Mouse (Mus musculus) hindbrain, embryonic 13.5 days (tissue): ENCODE results near the gene Acad10. TPM values are rescaled to one million over a fixed set of nuclear protein-coding genes. Genes with fewer than 3 reads are reported as not detected.
"Not testable (repeated sequence)": the region's sequence is repeated elsewhere in the genome, so short reads cannot be mapped to it uniquely, and the experiment has no call there.

Experiments used
- ATAC-seq: fragments of 200-750 bp; cut with Nextera tagmentation; 2 replicates; pipeline ENCODE4 v1.8.0; 2017; ENCODE audit warnings: moderate TSS enrichment; ENCODE audit not compliant: low FRiP score
- H3K27ac ChIP-seq: fragments of 300-500 bp; sonication (generic); 2 replicates; pipeline ENCODE4 v1.5.1; 2015; ENCODE audit warnings: inconsistent platforms, mild to moderate bottlenecking, moderate library complexity
- H3K27me3 ChIP-seq: fragments of 300-500 bp; sonication (generic); 2 replicates; pipeline ENCODE4 v1.6.1; 2015; ENCODE audit warnings: mild to moderate bottlenecking, inconsistent platforms
- H3K36me3 ChIP-seq: fragments of 300-500 bp; sonication (generic); 2 replicates; pipeline ENCODE4 v1.6.1; 2015; ENCODE audit warnings: mild to moderate bottlenecking, inconsistent platforms
- H3K4me1 ChIP-seq: fragments of 300-500 bp; sonication (generic); replicated peaks from 2 replicates; pipeline ENCODE4 v1.6.1; 2015; ENCODE audit warnings: inconsistent platforms
- H3K4me2 ChIP-seq: fragments of 300-500 bp; sonication (generic); 2 replicates; pipeline ENCODE4 v1.6.1; 2015; ENCODE audit warnings: inconsistent platforms, mild to moderate bottlenecking, moderate library complexity
- H3K4me3 ChIP-seq: fragments of 300-500 bp; sonication (generic); 2 replicates; pipeline ENCODE4 v1.5.1; 2015; ENCODE audit warnings: mild to moderate bottlenecking, inconsistent platforms
- H3K9ac ChIP-seq: fragments of 300-500 bp; sonication (generic); 2 replicates; pipeline ENCODE4 v1.6.1; 2015; ENCODE audit warnings: mild to moderate bottlenecking, inconsistent platforms
- H3K9me3 ChIP-seq: fragments of 300-500 bp; sonication (generic); 2 replicates; pipeline ENCODE4 v1.6.1; 2016; ENCODE audit warnings: inconsistent platforms
- WGBS: fragments of 180-500 bp; shearing (Covaris S2); methylation state at CpG from one replicate; pipeline ENCODE4 v1.1.7; 2015; 5-methylcytosine and 5-hydroxymethylcytosine counted together
- polyA plus RNA-seq: library from polyadenylated mRNA; unstranded; fragments of >200 nt; fragmentation: Nextera tagmentation; extraction: Ambion mirVana; gene quantifications from 2 replicates; pipeline ENCODE4 v1.2.1, GENCODE M21; 2015

Gene Acad10
- polyA plus RNA-seq, 1 experiment from 2014 or later: 1.9 TPM

DNA sequence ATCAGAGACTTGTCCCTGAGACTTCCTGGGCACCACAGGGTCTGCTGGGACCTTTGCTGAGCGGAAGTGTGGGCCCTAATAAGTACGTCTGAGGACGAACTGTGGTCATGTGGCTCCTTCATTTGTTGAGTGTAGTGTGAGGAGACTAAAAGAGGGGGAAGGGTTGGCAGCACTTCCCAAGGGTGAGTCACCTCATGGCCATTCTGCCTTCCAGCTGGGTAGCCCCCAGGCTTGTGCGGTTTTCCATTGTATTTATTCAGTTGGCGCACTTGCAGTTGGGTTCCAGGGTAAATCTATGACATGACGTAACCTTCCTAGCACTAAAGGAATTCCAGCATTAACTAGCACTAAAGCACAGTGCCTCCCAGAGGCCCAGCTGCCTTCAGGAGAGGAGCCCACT lies 25.2 kb upstream of the Acad10 start:
- Histone ChIP-seq H3K27me3 (no peaks in the 10 kb centered on the region), H3K9me3 (no peaks in the 10 kb centered on the region), H3K4me2 (no peak overlapping the region), H3K4me1 (no peaks in the 10 kb centered on the region), H3K9ac (no peak overlapping the region), H3K36me3 (peaks cover 80% of the 10 kb centered on the region), H3K4me3 (no peak overlapping the region), H3K27ac (no peak overlapping the region)
- no peak for ATAC-seq
- WGBS: 92% methylated on average over 6 of the region's 6 CpGs

- no peak overlapping the region for H3K4me2 ChIP-seq
- no peak overlapping the region for H3K9ac ChIP-seq
- 96% methylated on average over 2 of the region's 2 CpGs for WGBS
- no peak overlapping the region for H3K4me3 ChIP-seq
- H3K9me3 ChIP-seq: no peaks in the 10 kb centered on the region
- no peaks in the 10 kb centered on the region for H3K27me3 ChIP-seq
- H3K4me1 ChIP-seq: no peaks in the 10 kb centered on the region
- H3K27ac ChIP-seq: no peak overlapping the region
- no peak for ATAC-seq
- peaks cover 100% of the 10 kb centered on the region for H3K36me3 ChIP-seq
Measured at GRCm38 (mm10) chr5:121682250-121682649, 21.9 kb upstream of the Acad10 start.

- Histone ChIP-seq H3K4me3 (no peak overlapping the region), H3K27ac (no peak overlapping the region), H3K27me3 (no peaks in the 10 kb centered on the region), H3K9ac (no peak overlapping the region), H3K4me1 (no peaks in the 10 kb centered on the region), H3K9me3 (no peaks in the 10 kb centered on the region), H3K4me2 (no peak overlapping the region), H3K36me3 (peaks cover 86% of the 10 kb centered on the region)
- WGBS: 80% methylated on average over 3 of the region's 3 CpGs
- no peak for ATAC-seq
Measured at GRCm38 (mm10) chr5:121670412-121670811, 10.1 kb upstream of the Acad10 start.

- ATAC-seq: no peak
- 86% methylated on average over 6 of the region's 6 CpGs for WGBS
- no peak overlapping the region for H3K4me3 ChIP-seq
- no peaks in the 10 kb centered on the region for H3K4me1 ChIP-seq
- H3K9me3 ChIP-seq: no peaks in the 10 kb centered on the region
- no peak overlapping the region for H3K9ac ChIP-seq
- H3K36me3 ChIP-seq: peaks cover 86% of the 10 kb centered on the region
- no peak overlapping the region for H3K4me2 ChIP-seq
- no peak overlapping the region for H3K27ac ChIP-seq
- H3K27me3 ChIP-seq: no peaks in the 10 kb centered on the region
Measured at GRCm38 (mm10) chr5:121668411-121668810, 8.1 kb upstream of the Acad10 start.

DNA sequence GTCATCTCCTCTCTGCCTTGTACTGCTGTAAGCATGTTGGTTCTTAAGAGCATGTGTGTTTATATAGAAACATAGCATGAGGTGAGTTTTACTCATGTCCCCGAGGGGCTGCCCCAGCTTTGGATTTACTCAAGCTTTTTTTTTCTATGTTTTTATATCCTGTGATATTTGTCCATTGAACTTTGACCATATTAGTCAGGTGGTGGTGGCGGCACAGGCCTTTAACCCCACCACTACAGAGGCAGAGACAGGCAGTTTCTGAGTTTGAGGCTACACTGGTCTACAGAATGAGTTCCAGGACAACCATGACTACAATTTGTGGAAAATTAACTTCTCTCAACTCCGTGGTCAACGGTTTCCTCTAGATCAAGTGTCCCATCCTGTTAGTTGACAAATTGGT lies 6.8 kb upstream of the Acad10 start:
- no peak overlapping the region for H3K4me2 ChIP-seq
- H3K27me3 ChIP-seq: no peaks in the 10 kb centered on the region
- H3K36me3 ChIP-seq: peaks cover 81% of the 10 kb centered on the region
- H3K4me1 ChIP-seq: peaks cover 6% of the 10 kb centered on the region; the same call in 1 of the 2 replicates
- no peak overlapping the region for H3K9ac ChIP-seq
- H3K9me3 ChIP-seq: no peaks in the 10 kb centered on the region
- no peak overlapping the region for H3K4me3 ChIP-seq
- ATAC-seq: no peak
- 97% methylated on average over 4 of the region's 4 CpGs for WGBS
- H3K27ac ChIP-seq: no peak overlapping the region

DNA sequence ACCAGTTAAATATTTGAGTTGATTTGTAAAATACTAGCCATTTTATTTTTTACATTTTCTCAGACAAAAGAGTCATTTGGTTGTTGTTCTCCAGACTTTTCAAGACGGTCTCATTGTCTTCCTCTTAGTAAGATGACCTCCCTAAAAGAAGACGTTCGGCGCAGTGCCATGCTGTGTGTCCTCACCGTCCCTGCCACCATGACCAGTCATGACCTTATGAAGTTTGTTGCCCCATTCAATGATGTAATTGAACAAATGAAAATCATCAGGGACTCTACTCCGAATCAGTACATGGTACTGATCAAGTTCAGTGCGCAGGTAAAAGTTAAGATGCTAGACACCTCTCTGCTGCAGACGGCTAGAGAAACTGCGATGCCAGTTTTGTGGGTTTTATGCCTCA lies 4.7 kb upstream of the Acad10 start:
- ATAC-seq: no peak
- WGBS: 96% methylated on average over 9 of the region's 9 CpGs
- Histone ChIP-seq H3K9ac (no peak overlapping the region), H3K27ac (no peak overlapping the region), H3K4me3 (no peak overlapping the region), H3K36me3 (peaks cover 63% of the 10 kb centered on the region), H3K27me3 (no peaks in the 10 kb centered on the region), H3K4me1 (peaks cover 20% of the 10 kb centered on the region), H3K9me3 (no peaks in the 10 kb centered on the region), H3K4me2 (no peak overlapping the region)

GRCm38 (mm10) chr5:121664078-121664477 lies 3.8 kb upstream of the Acad10 start:
- H3K4me1 ChIP-seq: peaks cover 26% of the 10 kb centered on the region
- no peak overlapping the region for H3K4me2 ChIP-seq
- WGBS: 94% methylated on average over 6 of the region's 6 CpGs
- H3K36me3 ChIP-seq: peaks cover 57% of the 10 kb centered on the region
- no peak overlapping the region for H3K4me3 ChIP-seq
- ATAC-seq: no peak
- no peak overlapping the region for H3K9ac ChIP-seq
- H3K27me3 ChIP-seq: no peaks in the 10 kb centered on the region
- H3K9me3 ChIP-seq: no peaks in the 10 kb centered on the region
- no peak overlapping the region for H3K27ac ChIP-seq

DNA sequence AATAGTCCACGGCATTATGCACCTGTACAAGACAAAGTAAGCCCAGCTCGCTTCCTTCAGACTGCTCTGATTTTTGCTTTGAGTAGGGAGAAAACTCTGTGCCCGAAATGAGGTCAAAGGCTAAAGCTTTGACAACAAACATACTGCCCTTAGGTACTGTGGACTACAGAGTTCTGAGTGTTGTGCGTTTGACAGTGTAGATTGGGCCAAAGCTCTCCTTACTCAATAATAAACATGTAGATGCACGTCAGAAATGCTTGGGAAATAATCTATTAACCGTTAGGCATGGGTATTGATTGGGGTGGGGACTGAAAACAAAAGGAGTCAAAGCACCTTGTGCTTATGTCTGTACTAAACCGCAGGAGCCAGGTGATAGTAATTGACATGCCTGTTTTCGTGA lies 3.1 kb upstream of the Acad10 start:
- peaks cover 26% of the 10 kb centered on the region for H3K4me1 ChIP-seq
- no peaks in the 10 kb centered on the region for H3K27me3 ChIP-seq
- H3K36me3 ChIP-seq: peaks cover 51% of the 10 kb centered on the region
- 92% methylated on average over 8 of the region's 8 CpGs for WGBS
- ATAC-seq: no peak
- no peaks in the 10 kb centered on the region for H3K9me3 ChIP-seq
- H3K4me2 ChIP-seq: no peak overlapping the region
- H3K4me3 ChIP-seq: no peak overlapping the region
- H3K9ac ChIP-seq: no peak overlapping the region
- H3K27ac ChIP-seq: no peak overlapping the region

DNA sequence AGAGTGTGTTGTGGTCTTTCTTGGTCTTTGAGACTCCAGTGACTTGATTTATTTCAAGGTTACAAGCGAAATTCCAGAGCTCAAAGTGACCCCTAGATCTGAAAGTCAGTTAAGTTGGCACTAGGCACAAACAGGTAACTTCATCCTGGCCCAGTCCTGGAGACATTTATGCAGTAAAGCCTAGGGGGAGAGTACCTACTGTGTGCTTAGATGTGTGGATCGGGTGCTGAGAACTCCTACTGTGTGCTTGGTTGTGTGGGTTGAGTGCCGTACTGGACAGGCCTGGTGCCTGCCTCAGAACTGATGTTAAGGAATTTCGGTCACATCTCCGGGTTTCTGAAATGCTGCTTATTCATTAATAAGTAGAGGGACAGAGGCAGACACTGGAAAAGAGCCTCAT lies 1.2 kb upstream of the Acad10 start:
- ATAC-seq: no peak
- peak overlapping the region; percentile 98 for H3K9ac ChIP-seq
- peak overlapping the region; percentile 85 for H3K4me2 ChIP-seq
- no peaks in the 10 kb centered on the region for H3K9me3 ChIP-seq
- peaks cover 34% of the 10 kb centered on the region for H3K36me3 ChIP-seq
- no peaks in the 10 kb centered on the region for H3K27me3 ChIP-seq
- peaks cover 26% of the 10 kb centered on the region for H3K4me1 ChIP-seq
- 90% methylated on average over 5 of the region's 5 CpGs for WGBS
- H3K4me3 ChIP-seq: peak overlapping the region; percentile 97
- H3K27ac ChIP-seq: no peak overlapping the region

- WGBS: under 1% methylated on average over 26 of the region's 26 CpGs
- Histone ChIP-seq H3K36me3 (peaks cover 28% of the 10 kb centered on the region), H3K9ac (peak overlapping the region; percentile 98), H3K4me2 (peak overlapping the region; percentile 85), H3K4me3 (peak overlapping the region; percentile 97), H3K27ac (peak overlapping the region; percentile 81), H3K4me1 (peaks cover 26% of the 10 kb centered on the region), H3K9me3 (no peaks in the 10 kb centered on the region), H3K27me3 (no peaks in the 10 kb centered on the region)
- ATAC-seq: no peak
Measured at GRCm38 (mm10) chr5:121660897-121661254, 562 bp upstream of the Acad10 start.

DNA sequence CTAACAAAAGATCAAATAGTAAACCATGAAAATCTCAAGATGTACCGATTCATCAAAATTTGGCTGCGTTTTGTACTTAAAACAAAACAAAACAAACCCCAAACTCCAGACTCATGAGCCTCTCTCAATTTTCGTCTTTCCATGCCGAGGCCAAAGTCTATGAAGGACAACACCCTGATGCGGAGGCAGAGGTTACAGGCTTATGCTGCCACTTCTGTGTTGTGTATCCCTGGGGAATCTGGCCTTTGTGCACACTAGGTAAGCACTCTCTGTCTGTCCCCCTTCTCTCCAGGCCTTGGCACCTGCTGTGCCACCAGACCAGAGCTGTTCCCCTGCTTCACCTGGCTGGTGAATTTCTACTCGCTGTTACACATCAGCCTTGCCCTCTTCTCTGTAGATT lies 2.7 kb downstream of the Acad10 start:
- not testable (repeated sequence) for H3K36me3 ChIP-seq, H3K4me3 ChIP-seq, H3K27ac ChIP-seq, H3K9ac ChIP-seq, H3K9me3 ChIP-seq, H3K4me2 ChIP-seq, H3K27me3 ChIP-seq, ATAC-seq
- H3K4me1 ChIP-seq: peaks cover 26% of the 10 kb centered on the region
- WGBS: 90% methylated on average over 6 of the region's 6 CpGs

DNA sequence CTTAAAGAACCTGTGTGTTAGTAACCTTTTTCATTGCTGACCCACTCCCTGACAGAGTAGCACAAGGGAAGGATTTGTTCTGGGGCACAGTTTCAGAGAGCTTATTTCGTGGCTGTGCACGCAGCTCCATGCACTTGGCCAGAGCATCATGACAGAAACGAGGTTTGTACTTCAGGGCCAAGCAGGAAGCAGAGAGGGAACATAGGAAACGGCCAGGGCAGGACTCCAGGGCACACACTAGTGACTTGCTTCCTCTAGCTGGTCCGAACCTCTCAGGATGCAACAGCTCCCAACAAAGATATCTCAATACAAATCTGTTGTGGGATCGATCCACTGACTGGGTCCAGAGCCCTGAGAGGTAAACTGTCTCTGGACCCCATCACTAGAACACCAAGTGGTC lies 3.4 kb downstream of the Acad10 start:
- peaks cover 18% of the 10 kb centered on the region for H3K4me1 ChIP-seq
- not testable (repeated sequence) for H3K36me3 ChIP-seq, H3K9me3 ChIP-seq, H3K27ac ChIP-seq, H3K27me3 ChIP-seq, H3K4me2 ChIP-seq, H3K4me3 ChIP-seq, ATAC-seq, H3K9ac ChIP-seq
- WGBS: 78% methylated on average over 6 of the region's 6 CpGs

DNA sequence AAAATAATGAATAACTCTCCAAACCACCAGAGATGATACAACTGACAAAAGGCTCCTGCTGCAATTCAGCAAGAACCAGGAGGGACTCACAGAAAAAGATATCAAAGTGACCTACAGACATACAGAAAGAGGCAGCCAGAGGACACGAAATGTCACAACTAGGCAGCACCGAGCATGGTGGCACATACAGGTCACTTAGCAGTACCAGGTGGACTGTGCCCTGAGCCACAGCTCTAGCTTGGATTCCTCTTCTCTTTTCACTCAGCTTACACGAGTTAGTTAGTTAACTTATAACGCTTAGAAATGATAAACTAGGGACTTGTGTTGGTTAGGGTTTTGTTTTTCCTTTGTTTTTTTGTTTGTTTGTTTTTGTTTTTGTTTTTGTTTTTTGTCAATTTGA lies 5.8 kb downstream of the Acad10 start:
- H3K36me3 ChIP-seq: no peaks in the 10 kb centered on the region
- no peak overlapping the region for H3K27ac ChIP-seq
- H3K9ac ChIP-seq: no peak overlapping the region
- no peaks in the 10 kb centered on the region for H3K9me3 ChIP-seq
- 87% methylated on average over 4 of the region's 4 CpGs for WGBS
- peaks cover 2% of the 10 kb centered on the region for H3K4me1 ChIP-seq
- H3K4me3 ChIP-seq: no peak overlapping the region
- no peak for ATAC-seq
- no peak overlapping the region for H3K4me2 ChIP-seq
- H3K27me3 ChIP-seq: no peaks in the 10 kb centered on the region

DNA sequence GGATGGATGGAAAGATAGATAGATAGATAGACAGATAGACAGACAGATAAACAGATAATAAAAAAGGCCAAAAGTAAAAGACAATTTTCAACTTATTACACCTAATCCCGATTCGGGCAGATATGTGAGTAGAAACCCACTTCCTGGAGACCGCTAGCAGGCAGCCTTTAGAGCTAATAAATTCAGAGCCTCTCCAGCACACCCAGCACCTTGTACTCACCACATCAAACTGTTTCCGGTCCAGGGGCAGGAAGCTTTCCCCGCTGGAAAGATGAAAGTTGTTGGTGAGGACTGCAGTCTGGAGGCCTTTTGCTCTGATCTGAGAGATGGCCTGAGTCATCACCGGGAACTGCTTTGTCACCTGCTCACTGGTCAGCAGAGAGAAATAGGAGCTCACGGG lies 11.2 kb downstream of the Acad10 start:
- H3K9me3 ChIP-seq: no peaks in the 10 kb centered on the region
- H3K36me3 ChIP-seq: no peaks in the 10 kb centered on the region
- WGBS: 86% methylated on average over 7 of the region's 7 CpGs
- no peaks in the 10 kb centered on the region for H3K27me3 ChIP-seq
- no peak overlapping the region for H3K4me3 ChIP-seq
- ATAC-seq: no peak
- no peaks in the 10 kb centered on the region for H3K4me1 ChIP-seq
- H3K27ac ChIP-seq: no peak overlapping the region
- no peak overlapping the region for H3K4me2 ChIP-seq
- 0 out of 2 replicates have a peak overlapping the region, but pooled peaks have one; percentile 2 for H3K9ac ChIP-seq
